Mouse (Mus musculus) adrenal gland, postnatal 0 days (tissue): ENCODE results near the gene Ccdc7b. TPM values are rescaled to one million over a fixed set of nuclear protein-coding genes. Genes with fewer than 3 reads are reported as not detected.

ENCODE experiments used
- polyA plus RNA-seq: library from polyadenylated mRNA; unstranded; fragments of >200 nt; fragmentation: Nextera tagmentation; extraction: Ambion mirVana; gene quantifications from 2 replicates; pipeline ENCODE4 v1.2.1, GENCODE M21; 2015

The Ccdc7b gene
- polyA plus RNA-seq = not detected in 2 replicates

DNA sequence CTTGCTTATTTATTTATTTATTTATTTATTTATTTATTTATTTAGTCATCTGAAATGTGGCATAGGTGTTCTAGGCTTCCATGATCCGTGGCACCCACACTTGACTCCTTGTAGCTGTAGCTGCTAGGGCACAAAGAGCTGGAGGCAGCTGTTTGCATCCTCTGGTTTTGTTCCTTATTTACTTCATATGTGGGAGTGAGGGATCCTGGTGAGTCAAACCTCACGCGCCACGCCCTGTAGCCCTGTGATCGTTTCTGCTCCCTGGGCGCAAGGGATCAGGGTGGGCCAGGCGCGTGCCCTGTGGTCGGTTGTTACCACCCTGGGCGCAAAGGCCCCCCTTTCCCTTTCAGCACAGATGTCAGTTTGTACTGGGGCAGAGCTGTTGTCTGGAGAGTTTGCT lies at the start of gene Ccdc7b:
Ccdc7b (plus strand) TSS at position 301 of the 400 bp plus-strand sequence.

DNA sequence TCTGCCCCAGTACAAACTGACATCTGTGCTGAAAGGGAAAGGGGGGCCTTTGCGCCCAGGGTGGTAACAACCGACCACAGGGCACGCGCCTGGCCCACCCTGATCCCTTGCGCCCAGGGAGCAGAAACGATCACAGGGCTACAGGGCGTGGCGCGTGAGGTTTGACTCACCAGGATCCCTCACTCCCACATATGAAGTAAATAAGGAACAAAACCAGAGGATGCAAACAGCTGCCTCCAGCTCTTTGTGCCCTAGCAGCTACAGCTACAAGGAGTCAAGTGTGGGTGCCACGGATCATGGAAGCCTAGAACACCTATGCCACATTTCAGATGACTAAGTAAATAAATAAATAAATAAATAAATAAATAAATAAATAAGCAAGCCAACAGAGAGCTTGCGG lies 1.5 kb upstream of the Ccdc7b start, which contains the start of gene Ccdc7a:
Ccdc7a (minus strand) TSS at position 101 of the 400 bp plus-strand sequence.

DNA sequence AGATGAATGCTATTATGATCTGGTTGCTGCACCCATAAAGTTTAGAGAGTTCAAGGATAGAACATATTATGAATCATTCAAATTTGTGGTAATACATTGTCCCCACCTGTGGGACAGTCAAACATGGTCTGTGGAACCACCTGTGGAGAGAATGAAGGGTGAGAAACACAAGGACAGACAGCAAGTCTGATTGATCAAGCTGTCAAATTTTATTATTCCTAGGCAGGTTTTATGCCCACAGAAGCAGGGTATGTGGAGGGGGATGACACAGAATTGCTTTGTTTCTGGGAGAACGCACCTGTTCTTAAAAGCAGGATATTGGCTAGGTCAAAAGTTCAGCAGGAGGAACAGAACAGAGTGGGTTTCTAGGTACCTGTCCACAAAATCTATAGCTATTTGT lies 64.6 kb downstream of the Ccdc7b start, which contains the start of gene Gm10999:
Gm10999 (minus strand) TSS at position 101 of the 400 bp plus-strand sequence.

Other genes starting within 250 kb of the Ccdc7b start
- gene Ccdc7a, start 1.6 kb upstream of the Ccdc7b start, polyA plus RNA-seq = not detected in 2 replicates
- gene Gm10999, start 64.5 kb downstream of the Ccdc7b start, polyA plus RNA-seq = not detected in 2 replicates
- gene 2610044O15Rik8, start 167.3 kb downstream of the Ccdc7b start, polyA plus RNA-seq = 31.4 and 48.9 TPM in 2 replicates